Mouse (Mus musculus) myocyte (in vitro differentiated cells): ENCODE data around the gene Ppard. TPM values are rescaled to one million over a fixed set of nuclear protein-coding genes. Genes with fewer than 3 reads are reported as not detected.

Source experiments
- H3K27me3 ChIP-seq: one replicate; pipeline ENCODE4 v1.6.1; 2011; ENCODE audit not compliant: control insufficient read depth, insufficient read depth, insufficient read length
- H3K36me3 ChIP-seq: one replicate; pipeline ENCODE4 v1.6.1; 2011; ENCODE audit not compliant: control insufficient read depth, insufficient read depth
- H3K4me2 ChIP-seq: one replicate; pipeline ENCODE4 v1.6.1; 2011; ENCODE audit warnings: low read depth, control low read depth
- H3K4me3 ChIP-seq: one replicate; pipeline ENCODE4 v1.5.1; 2011; ENCODE audit warnings: mild to moderate bottlenecking, control low read depth, moderate library complexity
- H3K79me2 ChIP-seq: one replicate; pipeline ENCODE4 v1.6.1; 2011; ENCODE audit not compliant: control insufficient read depth, insufficient read depth
- H3ac ChIP-seq: one replicate; pipeline ENCODE4 v1.6.1; 2011; ENCODE audit not compliant: control insufficient read depth, insufficient read length
- POLR2A ChIP-seq: IDR thresholded peaks from one replicate; pipeline ENCODE4 v1.6.1; 2011; ENCODE audit warnings: low read depth, mild to moderate bottlenecking, control low read depth, moderate library complexity; ENCODE audit not compliant: insufficient read length
- POLR2AphosphoS2 ChIP-seq: IDR thresholded peaks from one replicate; pipeline ENCODE4 v1.6.1; 2011; ENCODE audit warnings: low read depth, control low read depth; ENCODE audit not compliant: insufficient read length
- SRF ChIP-seq: IDR thresholded peaks from one replicate; pipeline ENCODE4 v1.6.1; 2011; ENCODE audit warnings: low read depth; ENCODE audit not compliant: control insufficient read depth, insufficient read length
- polyA plus RNA-seq: library from polyadenylated mRNA; unstranded; fragments of >200 nt; fragmentation: generic; extraction: Trizol; gene quantifications from one replicate; pipeline ENCODE4 v1.2.1, GENCODE M21; 2012; ENCODE audit warnings: missing spikeins

The Ppard gene
- polyA plus RNA-seq, 1 experiment = 32.6 TPM

GRCm38 (mm10) chr17:28350466-28351352 lies 118.2 kb downstream of the Ppard start, which contains the start of gene Tead3:
TSS of gene Tead3 (minus strand) at chr17:28350817.
- Histone ChIP-seq H3K27me3 (no peaks in the 10 kb centered on the region), H3K4me3 (peak within 1 kb of the TSS; percentile 73), H3K4me2 (peak within 1 kb of the TSS; percentile 97), H3K79me2 (peaks cover 40% of the 10 kb centered on the region), H3ac (peak within 1 kb of the TSS; percentile 80), H3K36me3 (no peaks in the 10 kb centered on the region)
- peak; percentile 54 for TF ChIP-seq POLR2AphosphoS2
- TF ChIP-seq POLR2A = peak; percentile 74
- no peak for TF ChIP-seq SRF

Other genes with a start within 250 kb of the Ppard start
- gene Tcp11, start 152.1 kb upstream of the Ppard start, polyA plus RNA-seq = not detected
- 0.02 TPM for gene Scube3, start 90.6 kb upstream of the Ppard start, polyA plus RNA-seq
- 32.8 TPM for gene Zfp523, start 55.6 kb upstream of the Ppard start, polyA plus RNA-seq
- gene Def6, start 24.9 kb upstream of the Ppard start, polyA plus RNA-seq = 3.4 TPM
- 28.5 TPM for gene Fance, start 80.8 kb downstream of the Ppard start, polyA plus RNA-seq
- 2,984 TPM for gene Rpl10a, start 95.8 kb downstream of the Ppard start, polyA plus RNA-seq
- gene Tead3, start 118.1 kb downstream of the Ppard start, polyA plus RNA-seq = 20.1 TPM
- gene Tulp1, start 132.5 kb downstream of the Ppard start, polyA plus RNA-seq = not detected